Mouse (Mus musculus): ENCODE measurements around the gene Pcnx. TPM values are rescaled to one million over a fixed set of nuclear protein-coding genes. Genes with fewer than 3 reads are reported as not detected.
A peak's percentile ranks its signal among the peaks of the same experiment; 100 is the strongest.

Gene Pcnx
- polyA plus RNA-seq, 1 experiment, result not detected

DNA sequence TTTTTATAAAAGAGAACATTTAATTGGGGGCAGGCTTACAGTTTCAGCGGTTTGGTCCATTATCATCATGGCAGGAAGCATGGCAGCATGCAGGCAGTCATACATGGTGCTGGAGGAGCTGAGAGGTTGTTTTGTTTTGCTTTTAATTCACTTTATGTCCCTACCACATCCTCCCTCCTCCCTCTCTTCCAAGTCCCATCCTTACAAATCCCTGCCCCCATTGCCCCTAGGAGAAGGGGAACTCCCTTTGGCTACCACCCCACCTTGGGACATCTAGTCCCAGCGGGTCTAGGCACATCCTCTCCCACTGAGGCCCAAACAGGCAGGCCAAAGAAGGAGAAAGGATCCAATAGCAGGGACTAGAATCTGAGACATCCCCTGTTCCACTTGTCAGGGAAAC, 44.6 kb downstream of the Pcnx start:
- no peak overlapping the region for H3K27ac ChIP-seq (ENCODE audit: insufficient read depth, low read depth, low read length)
- H3K4me3 ChIP-seq (ENCODE audit: insufficient read depth, low read depth, low read length), result no peak overlapping the region
- peaks cover 3% of the 10 kb centered on the region for H3K4me1 ChIP-seq (ENCODE audit: control insufficient read depth, insufficient read depth, low read length)
- 83% methylated on average over 2 of the region's 2 CpGs for WGBS
- TF ChIP-seq CTCF (IDR thresholded peaks at IDR 0.05; ENCODE audit: insufficient read depth, low read depth, low read length) (no peak), POLR2A (IDR thresholded peaks at IDR 0.05; ENCODE audit: insufficient read depth, low read depth, low read length) (no peak)

DNA sequence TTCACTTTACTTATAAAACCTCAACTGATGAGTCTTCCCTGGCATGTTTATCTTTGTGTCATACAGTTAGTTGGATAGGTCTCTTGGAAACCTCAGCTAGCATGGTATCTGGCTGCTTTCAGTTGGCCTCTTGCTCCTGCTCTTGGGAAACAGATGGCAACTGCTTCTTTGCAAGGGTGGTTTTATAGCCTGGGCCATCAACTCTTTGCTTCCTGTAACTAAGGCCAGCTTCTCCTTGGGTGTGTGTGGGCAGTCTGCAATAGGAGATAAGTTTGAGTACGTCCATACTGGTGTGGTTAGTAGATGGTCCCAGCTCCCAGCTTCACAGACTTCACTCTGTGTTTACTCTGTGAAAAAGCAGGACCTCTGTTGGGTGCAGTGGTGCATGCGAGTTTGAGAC, 46.0 kb downstream of the Pcnx start:
- Histone ChIP-seq H3K4me1 (ENCODE audit: control insufficient read depth, insufficient read depth, low read length) (peaks cover 6% of the 10 kb centered on the region), H3K27ac (ENCODE audit: insufficient read depth, low read depth, low read length) (no peak overlapping the region), H3K4me3 (ENCODE audit: insufficient read depth, low read depth, low read length) (no peak overlapping the region)
- TF ChIP-seq CTCF (IDR thresholded peaks at IDR 0.05; ENCODE audit: insufficient read depth, low read depth, low read length) (no peak), POLR2A (IDR thresholded peaks at IDR 0.05; ENCODE audit: insufficient read depth, low read depth, low read length) (no peak)
- WGBS, result 94% methylated on average over 2 of the region's 2 CpGs

DNA sequence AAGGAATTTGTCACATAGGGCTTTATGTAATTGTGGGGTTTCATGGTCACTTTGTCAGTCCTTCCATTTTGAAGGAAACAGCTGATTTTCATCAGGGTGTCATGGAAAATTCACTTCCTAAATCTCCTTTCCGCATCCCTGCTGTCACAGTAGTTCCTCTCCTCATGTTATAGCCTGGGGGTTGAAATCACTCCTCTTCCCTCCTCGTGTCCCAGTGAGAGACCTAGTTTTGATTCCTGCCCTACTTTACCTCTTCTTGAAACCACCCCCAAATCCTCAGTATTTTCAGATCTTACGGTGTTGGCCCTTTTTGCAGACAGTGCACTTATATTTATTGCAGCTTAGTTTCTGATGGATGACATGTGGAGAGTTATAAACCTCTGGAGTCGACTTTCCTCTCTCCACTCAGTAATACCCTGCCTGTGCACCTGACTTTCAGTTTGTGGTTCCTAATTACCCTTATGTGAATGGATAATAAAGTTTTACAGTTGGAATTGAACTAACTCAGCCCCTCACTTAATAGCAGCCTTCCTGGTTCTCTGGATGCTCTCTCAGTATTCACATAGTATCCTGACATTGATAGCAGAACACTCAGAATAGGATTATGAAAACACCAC, 48.0 kb downstream of the Pcnx start:
- no peak overlapping the region for H3K27ac ChIP-seq (ENCODE audit: insufficient read depth, low read depth, low read length)
- WGBS, result 47% methylated on average over 4 of the region's 4 CpGs
- peaks cover 6% of the 10 kb centered on the region for H3K4me1 ChIP-seq (ENCODE audit: control insufficient read depth, insufficient read depth, low read length)
- no peak for TF ChIP-seq CTCF (IDR thresholded peaks at IDR 0.05; ENCODE audit: insufficient read depth, low read depth, low read length)
- no peak for TF ChIP-seq POLR2A (IDR thresholded peaks at IDR 0.05; ENCODE audit: insufficient read depth, low read depth, low read length)
- no peak overlapping the region for H3K4me3 ChIP-seq (ENCODE audit: insufficient read depth, low read depth, low read length)

DNA sequence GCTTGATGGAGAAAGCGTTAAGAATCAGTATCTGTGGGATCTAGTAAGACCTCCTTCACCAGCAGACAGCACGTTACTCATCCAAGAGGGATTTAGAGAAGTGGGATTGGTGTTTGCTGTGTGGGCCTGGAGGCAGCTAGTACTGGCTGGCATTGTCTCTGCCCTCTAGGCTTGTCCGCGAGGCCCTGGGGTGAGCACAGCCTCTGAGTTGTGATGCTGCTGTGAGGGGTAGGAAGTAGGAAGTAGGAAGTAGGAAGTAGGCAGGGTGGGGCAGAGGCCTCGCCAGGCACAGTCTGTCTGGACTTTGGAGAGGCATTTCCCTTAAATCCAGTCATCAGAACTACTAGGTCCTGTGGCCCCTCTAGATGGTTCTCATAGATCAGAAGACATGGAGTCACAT, 50.6 kb downstream of the Pcnx start:
- Histone ChIP-seq H3K4me3 (ENCODE audit: insufficient read depth, low read depth, low read length) (no peak overlapping the region), H3K4me1 (ENCODE audit: control insufficient read depth, insufficient read depth, low read length) (peaks cover 6% of the 10 kb centered on the region), H3K27ac (ENCODE audit: insufficient read depth, low read depth, low read length) (no peak overlapping the region)
- TF ChIP-seq POLR2A (IDR thresholded peaks at IDR 0.05; ENCODE audit: insufficient read depth, low read depth, low read length) (no peak), CTCF (IDR thresholded peaks at IDR 0.05; ENCODE audit: insufficient read depth, low read depth, low read length) (no peak)
- 84% methylated on average over 5 of the region's 5 CpGs for WGBS

DNA sequence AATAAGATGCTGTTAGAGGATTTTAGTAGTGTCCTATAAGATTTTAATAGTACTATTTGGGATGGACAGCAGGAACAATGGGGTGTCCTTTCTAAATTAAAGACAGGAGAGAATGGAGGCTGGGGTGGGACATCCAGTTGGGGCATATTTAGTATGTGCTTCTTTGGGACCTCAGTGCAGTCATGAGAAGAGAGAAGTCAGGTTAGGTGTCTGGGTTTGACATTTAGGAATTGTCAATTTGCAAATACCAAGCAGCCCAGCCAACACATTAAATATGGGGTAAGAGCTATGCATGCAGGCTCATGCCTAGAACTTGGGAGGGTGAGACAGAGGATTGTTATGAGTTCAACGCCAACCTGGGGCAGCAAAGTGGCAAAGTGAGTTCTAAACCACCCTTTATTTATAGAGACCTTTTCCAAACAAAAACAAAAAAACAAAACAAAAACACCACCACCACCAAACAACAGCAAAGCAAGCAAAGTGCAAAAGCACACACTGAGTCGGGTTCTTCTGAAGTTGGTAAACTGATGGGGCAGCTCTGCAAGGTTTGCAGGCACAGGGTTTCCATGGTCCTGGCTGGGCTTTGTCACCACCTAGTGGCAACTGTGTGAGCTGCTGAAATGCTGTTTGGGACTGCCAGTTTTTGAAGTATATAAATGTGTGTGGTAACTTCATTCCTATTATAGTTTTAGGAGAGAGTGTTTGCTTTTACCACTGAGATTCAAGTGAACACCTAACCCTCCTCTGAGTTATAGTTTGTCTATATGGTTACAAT, 55.5 kb downstream of the Pcnx start:
- Histone ChIP-seq H3K4me1 (ENCODE audit: control insufficient read depth, insufficient read depth, low read length) (peaks cover 8% of the 10 kb centered on the region), H3K4me3 (ENCODE audit: insufficient read depth, low read depth, low read length) (no peak overlapping the region), H3K27ac (ENCODE audit: insufficient read depth, low read depth, low read length) (no peak overlapping the region)
- 48% methylated on average over 2 of the region's 2 CpGs for WGBS
- TF ChIP-seq CTCF (IDR thresholded peaks at IDR 0.05; ENCODE audit: insufficient read depth, low read depth, low read length) (peak; percentile 77), POLR2A (IDR thresholded peaks at IDR 0.05; ENCODE audit: insufficient read depth, low read depth, low read length) (no peak)

DNA sequence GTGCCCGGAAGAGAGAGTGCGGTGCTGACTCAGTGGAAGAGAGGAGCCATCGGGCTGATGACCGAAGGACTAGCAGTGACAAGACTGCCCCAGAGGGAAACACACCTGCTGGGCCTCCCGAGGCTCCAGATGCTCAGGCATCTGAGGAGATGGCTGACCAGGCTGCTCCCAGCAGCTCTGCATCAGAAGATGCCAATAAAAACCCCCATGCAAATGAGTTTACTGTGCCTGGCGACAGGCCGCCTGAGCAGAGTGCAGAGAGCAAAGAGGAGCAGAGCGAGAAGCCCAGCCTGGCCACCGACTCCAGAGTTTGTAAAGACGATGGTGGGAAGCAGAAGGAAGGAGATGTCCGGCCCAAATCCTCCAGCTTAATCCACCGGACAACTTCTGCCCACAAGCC, 58.5 kb downstream of the Pcnx start:
- Histone ChIP-seq H3K4me3 (ENCODE audit: insufficient read depth, low read depth, low read length) (no peak overlapping the region), H3K4me1 (ENCODE audit: control insufficient read depth, insufficient read depth, low read length) (peaks cover 5% of the 10 kb centered on the region), H3K27ac (ENCODE audit: insufficient read depth, low read depth, low read length) (no peak overlapping the region)
- TF ChIP-seq CTCF (IDR thresholded peaks at IDR 0.05; ENCODE audit: insufficient read depth, low read depth, low read length) (no peak), POLR2A (IDR thresholded peaks at IDR 0.05; ENCODE audit: insufficient read depth, low read depth, low read length) (no peak)
- 84% methylated on average over 12 of the region's 12 CpGs for WGBS

DNA sequence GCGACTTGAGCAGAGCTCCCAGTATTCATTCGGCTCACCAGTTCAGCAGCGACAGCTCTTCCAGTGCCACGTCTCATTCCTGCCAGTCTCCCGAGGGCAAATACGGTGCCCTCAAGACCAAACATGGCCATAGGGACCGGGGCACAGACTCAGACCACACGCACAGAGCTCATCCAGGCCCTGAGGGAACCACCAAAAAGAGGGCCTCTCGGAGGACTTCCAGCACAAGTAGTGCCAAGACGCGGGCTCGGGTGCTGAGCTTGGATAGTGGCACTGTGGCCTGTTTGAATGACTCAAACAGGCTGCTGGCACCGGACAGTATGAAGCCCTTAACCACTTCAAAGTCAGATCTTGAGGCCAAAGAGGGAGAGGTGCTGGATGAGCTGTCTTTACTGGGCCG, 59.1 kb downstream of the Pcnx start:
- H3K4me1 ChIP-seq (ENCODE audit: control insufficient read depth, insufficient read depth, low read length), result peaks cover 5% of the 10 kb centered on the region
- 91% methylated on average over 14 of the region's 14 CpGs for WGBS
- TF ChIP-seq CTCF (IDR thresholded peaks at IDR 0.05; ENCODE audit: insufficient read depth, low read depth, low read length), result no peak
- TF ChIP-seq POLR2A (IDR thresholded peaks at IDR 0.05; ENCODE audit: insufficient read depth, low read depth, low read length), result no peak
- no peak overlapping the region for H3K27ac ChIP-seq (ENCODE audit: insufficient read depth, low read depth, low read length)
- no peak overlapping the region for H3K4me3 ChIP-seq (ENCODE audit: insufficient read depth, low read depth, low read length)

DNA sequence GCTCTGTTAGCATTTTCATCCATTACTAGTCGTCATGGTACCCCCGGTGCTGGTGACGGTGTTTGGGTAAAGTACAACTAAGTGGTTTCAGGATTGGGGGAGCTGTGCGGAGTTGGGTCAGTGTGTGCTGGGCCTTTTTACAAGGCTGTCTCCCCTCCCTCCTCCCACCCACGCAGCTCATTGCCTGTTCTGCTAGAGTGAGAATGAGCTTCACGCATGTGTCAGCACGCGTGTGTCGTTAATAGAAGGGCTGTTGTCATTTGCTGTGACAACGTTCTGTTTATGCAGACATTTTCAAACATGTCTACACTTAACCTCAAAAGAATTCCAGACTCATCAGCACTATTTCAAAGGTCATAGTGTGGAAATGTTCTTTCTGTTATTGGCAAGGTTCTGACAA, 60.2 kb downstream of the Pcnx start:
- no peak overlapping the region for H3K4me3 ChIP-seq (ENCODE audit: insufficient read depth, low read depth, low read length)
- peaks cover 5% of the 10 kb centered on the region for H3K4me1 ChIP-seq (ENCODE audit: control insufficient read depth, insufficient read depth, low read length)
- 62% methylated on average over 10 of the region's 10 CpGs for WGBS
- no peak for TF ChIP-seq POLR2A (IDR thresholded peaks at IDR 0.05; ENCODE audit: insufficient read depth, low read depth, low read length)
- no peak for TF ChIP-seq CTCF (IDR thresholded peaks at IDR 0.05; ENCODE audit: insufficient read depth, low read depth, low read length)
- H3K27ac ChIP-seq (ENCODE audit: insufficient read depth, low read depth, low read length), result no peak overlapping the region

DNA sequence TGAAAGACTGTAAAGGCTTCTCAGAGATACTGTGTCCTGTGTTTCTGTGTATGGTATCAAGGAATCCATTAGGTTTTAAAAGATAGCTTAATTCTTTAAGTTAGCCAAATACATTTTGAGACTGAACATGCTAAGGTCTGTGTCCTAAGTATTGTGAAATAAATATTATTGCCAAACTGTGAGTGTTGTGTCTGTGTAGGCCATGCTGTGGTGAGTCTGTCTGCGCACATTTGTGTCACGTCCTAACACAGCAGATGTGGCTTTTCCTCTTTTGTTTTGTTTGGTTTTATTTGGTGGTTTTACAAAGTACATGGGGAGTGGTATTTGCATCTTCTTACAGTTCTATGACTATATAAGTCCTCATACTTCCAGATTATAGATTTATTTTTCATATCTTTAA, 60.8 kb downstream of the Pcnx start:
- TF ChIP-seq CTCF (IDR thresholded peaks at IDR 0.05; ENCODE audit: insufficient read depth, low read depth, low read length) (no peak), POLR2A (IDR thresholded peaks at IDR 0.05; ENCODE audit: insufficient read depth, low read depth, low read length) (no peak)
- H3K4me1 ChIP-seq (ENCODE audit: control insufficient read depth, insufficient read depth, low read length), result peaks cover 8% of the 10 kb centered on the region
- H3K27ac ChIP-seq (ENCODE audit: insufficient read depth, low read depth, low read length), result no peak overlapping the region
- 90% methylated on average over 2 of the region's 2 CpGs for whole genome bisulfite sequencing
- no peak overlapping the region for H3K4me3 ChIP-seq (ENCODE audit: insufficient read depth, low read depth, low read length)
